Mouse (Mus musculus): Measurements from ENCODE around the gene Usp43. TPM values are rescaled to one million over a fixed set of nuclear protein-coding genes. Genes with fewer than 3 reads are reported as not detected.

The Usp43 gene
- polyA plus RNA-seq, 1 experiment from 2014 or later: 0.16 TPM

- H3K9me3 ChIP-seq (ENCODE audit: control insufficient read depth, low read length): no peaks in the 10 kb centered on the region
- H3K4me3 ChIP-seq (ENCODE audit: low read depth, low read length): no peak overlapping the region
- H3K36me3 ChIP-seq (ENCODE audit: control insufficient read depth, insufficient read depth, low read length): no peaks in the 10 kb centered on the region
- H3K4me1 ChIP-seq (replicated peaks; ENCODE audit: control insufficient read depth, insufficient read depth, low read length): no peaks in the 10 kb centered on the region
- ATAC-seq (replicated peaks; ENCODE audit: low FRiP score): no peak
- 79% methylated on average over 9 of the region's 9 CpGs for WGBS
- no peak for DNase-seq (ENCODE audit: low spot score)
- H3K27ac ChIP-seq (ENCODE audit: low read depth, low read length): no peak overlapping the region
- H3K4me2 ChIP-seq: no peak overlapping the region
- no peak overlapping the region for H3K9ac ChIP-seq (ENCODE audit: low read depth, low read length)
- no peaks in the 10 kb centered on the region for H3K27me3 ChIP-seq (replicated peaks; ENCODE audit: control insufficient read depth, insufficient read depth, low read length)
Observed at GRCm38 (mm10) chr11:67865521-67866197, 56.3 kb downstream of the Usp43 start.

GRCm38 (mm10) chr11:67865100-67865499, 56.9 kb downstream of the Usp43 start:
- Histone ChIP-seq H3K27ac (ENCODE audit: low read depth, low read length) (no peak overlapping the region), H3K27me3 (replicated peaks; ENCODE audit: control insufficient read depth, insufficient read depth, low read length) (no peaks in the 10 kb centered on the region), H3K36me3 (ENCODE audit: control insufficient read depth, insufficient read depth, low read length) (no peaks in the 10 kb centered on the region), H3K9me3 (ENCODE audit: control insufficient read depth, low read length) (no peaks in the 10 kb centered on the region), H3K4me2 (no peak overlapping the region), H3K4me3 (ENCODE audit: low read depth, low read length) (no peak overlapping the region), H3K9ac (ENCODE audit: low read depth, low read length) (no peak overlapping the region), H3K4me1 (replicated peaks; ENCODE audit: control insufficient read depth, insufficient read depth, low read length) (no peaks in the 10 kb centered on the region)
- no peak for DNase-seq (ENCODE audit: low spot score)
- ATAC-seq (replicated peaks; ENCODE audit: low FRiP score): no peak
- WGBS: 69% methylated on average over 5 of the region's 5 CpGs

DNA sequence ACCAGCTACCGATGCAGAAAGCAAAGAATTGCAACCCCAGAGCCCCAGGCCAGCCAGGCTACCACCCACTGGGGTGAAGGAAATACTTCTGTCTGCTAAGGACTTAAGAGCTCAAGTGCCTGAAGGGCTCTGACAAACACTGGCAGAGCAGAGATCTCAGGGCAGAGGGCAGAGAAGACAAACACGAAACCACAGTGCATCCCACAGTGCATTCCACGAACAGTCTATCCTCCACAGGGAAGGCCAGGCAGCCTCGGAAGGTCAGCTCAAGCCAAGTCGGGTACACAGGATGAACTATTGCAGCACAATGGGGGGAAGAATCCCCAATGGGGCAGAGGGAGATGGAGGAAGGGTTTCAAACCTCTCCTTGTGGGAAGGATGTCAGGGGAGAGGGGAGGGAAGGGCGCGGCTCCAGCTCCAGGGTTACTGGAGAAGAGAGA, 60.5 kb downstream of the Usp43 start:
- 9% methylated on average over 7 of the region's 7 CpGs for WGBS
- Histone ChIP-seq H3K9me3 (ENCODE audit: control insufficient read depth, low read length) (no peaks in the 10 kb centered on the region), H3K9ac (ENCODE audit: low read depth, low read length) (no peak overlapping the region), H3K27me3 (replicated peaks; ENCODE audit: control insufficient read depth, insufficient read depth, low read length) (no peaks in the 10 kb centered on the region), H3K4me1 (replicated peaks; ENCODE audit: control insufficient read depth, insufficient read depth, low read length) (no peaks in the 10 kb centered on the region), H3K4me3 (ENCODE audit: low read depth, low read length) (no peak overlapping the region), H3K36me3 (ENCODE audit: control insufficient read depth, insufficient read depth, low read length) (no peaks in the 10 kb centered on the region), H3K27ac (ENCODE audit: low read depth, low read length) (no peak overlapping the region), H3K4me2 (no peak overlapping the region)
- DNase-seq (ENCODE audit: low spot score): no peak
- no peak for ATAC-seq (replicated peaks; ENCODE audit: low FRiP score)

GRCm38 (mm10) chr11:67860743-67861398, 61.1 kb downstream of the Usp43 start:
- H3K4me3 ChIP-seq (ENCODE audit: low read depth, low read length): no peak overlapping the region
- WGBS: 51% methylated on average over 7 of the region's 7 CpGs
- H3K4me2 ChIP-seq: no peak overlapping the region
- no peak overlapping the region for H3K9ac ChIP-seq (ENCODE audit: low read depth, low read length)
- H3K36me3 ChIP-seq (ENCODE audit: control insufficient read depth, insufficient read depth, low read length): no peaks in the 10 kb centered on the region
- H3K9me3 ChIP-seq (ENCODE audit: control insufficient read depth, low read length): no peaks in the 10 kb centered on the region
- ATAC-seq (replicated peaks; ENCODE audit: low FRiP score) (no peak), DNase-seq (ENCODE audit: low spot score) (no peak)
- no peaks in the 10 kb centered on the region for H3K4me1 ChIP-seq (replicated peaks; ENCODE audit: control insufficient read depth, insufficient read depth, low read length)
- H3K27ac ChIP-seq (ENCODE audit: low read depth, low read length): no peak overlapping the region
- H3K27me3 ChIP-seq (replicated peaks; ENCODE audit: control insufficient read depth, insufficient read depth, low read length): no peaks in the 10 kb centered on the region

- no peak overlapping the region for H3K4me2 ChIP-seq
- DNase-seq (ENCODE audit: low spot score): no peak
- no peaks in the 10 kb centered on the region for H3K27me3 ChIP-seq (replicated peaks; ENCODE audit: control insufficient read depth, insufficient read depth, low read length)
- 80% methylated on average over 9 of the region's 9 CpGs for WGBS
- no peak for ATAC-seq (replicated peaks; ENCODE audit: low FRiP score)
- no peak overlapping the region for H3K9ac ChIP-seq (ENCODE audit: low read depth, low read length)
- no peaks in the 10 kb centered on the region for H3K4me1 ChIP-seq (replicated peaks; ENCODE audit: control insufficient read depth, insufficient read depth, low read length)
- no peaks in the 10 kb centered on the region for H3K36me3 ChIP-seq (ENCODE audit: control insufficient read depth, insufficient read depth, low read length)
- H3K27ac ChIP-seq (ENCODE audit: low read depth, low read length): no peak overlapping the region
- H3K4me3 ChIP-seq (ENCODE audit: low read depth, low read length): no peak overlapping the region
- H3K9me3 ChIP-seq (ENCODE audit: control insufficient read depth, low read length): no peaks in the 10 kb centered on the region
Observed at GRCm38 (mm10) chr11:67858518-67858917, 63.4 kb downstream of the Usp43 start.

- no peak overlapping the region for H3K4me3 ChIP-seq (ENCODE audit: low read depth, low read length)
- no peak overlapping the region for H3K9ac ChIP-seq (ENCODE audit: low read depth, low read length)
- H3K4me1 ChIP-seq (replicated peaks; ENCODE audit: control insufficient read depth, insufficient read depth, low read length): no peaks in the 10 kb centered on the region
- no peaks in the 10 kb centered on the region for H3K27me3 ChIP-seq (replicated peaks; ENCODE audit: control insufficient read depth, insufficient read depth, low read length)
- H3K36me3 ChIP-seq (ENCODE audit: control insufficient read depth, insufficient read depth, low read length): no peaks in the 10 kb centered on the region
- no peaks in the 10 kb centered on the region for H3K9me3 ChIP-seq (ENCODE audit: control insufficient read depth, low read length)
- no peak overlapping the region for H3K27ac ChIP-seq (ENCODE audit: low read depth, low read length)
- ATAC-seq (replicated peaks; ENCODE audit: low FRiP score) (no peak), DNase-seq (ENCODE audit: low spot score) (no peak)
- H3K4me2 ChIP-seq: no peak overlapping the region
- WGBS: 29% methylated on average over 2 of the region's 2 CpGs
Observed at GRCm38 (mm10) chr11:67855035-67855434, 66.9 kb downstream of the Usp43 start.

- H3K9ac ChIP-seq (ENCODE audit: low read depth, low read length): no peak overlapping the region
- H3K36me3 ChIP-seq (ENCODE audit: control insufficient read depth, insufficient read depth, low read length): no peaks in the 10 kb centered on the region
- H3K4me3 ChIP-seq (ENCODE audit: low read depth, low read length): no peak overlapping the region
- DNase-seq (ENCODE audit: low spot score) (no peak), ATAC-seq (replicated peaks; ENCODE audit: low FRiP score) (no peak)
- no peak overlapping the region for H3K4me2 ChIP-seq
- H3K4me1 ChIP-seq (replicated peaks; ENCODE audit: control insufficient read depth, insufficient read depth, low read length): no peaks in the 10 kb centered on the region
- 52% methylated on average over 6 of the region's 6 CpGs for WGBS
- no peak overlapping the region for H3K27ac ChIP-seq (ENCODE audit: low read depth, low read length)
- H3K9me3 ChIP-seq (ENCODE audit: control insufficient read depth, low read length): no peaks in the 10 kb centered on the region
- H3K27me3 ChIP-seq (replicated peaks; ENCODE audit: control insufficient read depth, insufficient read depth, low read length): no peaks in the 10 kb centered on the region
Observed at GRCm38 (mm10) chr11:67853996-67854395, 68.0 kb downstream of the Usp43 start.

- no peak for DNase-seq (ENCODE audit: low spot score)
- no peaks in the 10 kb centered on the region for H3K9me3 ChIP-seq (ENCODE audit: control insufficient read depth, low read length)
- WGBS: 64% methylated on average over 5 of the region's 5 CpGs
- H3K27me3 ChIP-seq (replicated peaks; ENCODE audit: control insufficient read depth, insufficient read depth, low read length): no peaks in the 10 kb centered on the region
- no peak overlapping the region for H3K9ac ChIP-seq (ENCODE audit: low read depth, low read length)
- H3K36me3 ChIP-seq (ENCODE audit: control insufficient read depth, insufficient read depth, low read length): no peaks in the 10 kb centered on the region
- ATAC-seq (replicated peaks; ENCODE audit: low FRiP score): no peak
- no peak overlapping the region for H3K4me2 ChIP-seq
- no peak overlapping the region for H3K4me3 ChIP-seq (ENCODE audit: low read depth, low read length)
- no peak overlapping the region for H3K27ac ChIP-seq (ENCODE audit: low read depth, low read length)
- H3K4me1 ChIP-seq (replicated peaks; ENCODE audit: control insufficient read depth, insufficient read depth, low read length): no peaks in the 10 kb centered on the region
Observed at GRCm38 (mm10) chr11:67851770-67852169, 70.2 kb downstream of the Usp43 start.

- 82% methylated on average over 4 of the region's 4 CpGs for WGBS
- ATAC-seq (replicated peaks; ENCODE audit: low FRiP score): no peak
- Histone ChIP-seq H3K4me2 (no peak overlapping the region), H3K27ac (ENCODE audit: low read depth, low read length) (no peak overlapping the region), H3K4me1 (replicated peaks; ENCODE audit: control insufficient read depth, insufficient read depth, low read length) (no peaks in the 10 kb centered on the region), H3K9me3 (ENCODE audit: control insufficient read depth, low read length) (no peaks in the 10 kb centered on the region), H3K4me3 (ENCODE audit: low read depth, low read length) (no peak overlapping the region), H3K36me3 (ENCODE audit: control insufficient read depth, insufficient read depth, low read length) (no peaks in the 10 kb centered on the region), H3K27me3 (replicated peaks; ENCODE audit: control insufficient read depth, insufficient read depth, low read length) (no peaks in the 10 kb centered on the region), H3K9ac (ENCODE audit: low read depth, low read length) (no peak overlapping the region)
- DNase-seq (ENCODE audit: low spot score): no peak
Observed at GRCm38 (mm10) chr11:67845193-67845592, 76.8 kb downstream of the Usp43 start.

Measured in liver, embryonic 11.5 days (tissue).